ENCODE assay signal across 14 mouse cellular contexts in the genomic region with DNA sequence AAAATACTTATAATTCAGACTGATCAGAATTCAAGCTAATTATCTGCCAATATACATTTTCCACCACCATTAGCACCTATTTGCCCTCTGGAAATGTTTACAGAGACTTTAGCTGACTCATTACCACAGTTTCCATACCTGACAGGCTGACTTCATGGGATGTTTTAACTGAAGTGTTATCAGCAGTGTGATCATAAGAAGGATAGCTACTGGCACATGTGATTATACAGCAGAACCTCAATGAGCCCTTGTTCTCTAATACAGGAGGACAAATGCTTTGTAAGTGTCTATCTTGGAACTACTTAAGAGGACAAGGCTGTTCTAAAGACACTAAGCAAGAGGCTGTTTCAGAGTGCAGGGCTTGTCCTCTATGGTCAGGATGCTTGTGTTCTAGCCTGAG.
"Had no signal": no experiment of that assay in that cellular context is flagged by ENCODE, and none has a peak within 500 bp of the region (broad histone marks: within the 10 kb centered on the region; RNA-seq: fewer than 3 reads in every experiment).

No protein-coding gene starts in this region.

- H3K27ac ChIP-seq: kidney, postnatal 0 days; limb, embryonic 13.5 days; liver, embryonic 14.5 days; midbrain, embryonic 10.5 days; midbrain, embryonic 15.5 days; neural tube, embryonic 13.5 days; stomach, embryonic 15.5 days had no signal

- H3K4me1 ChIP-seq: stomach, embryonic 15.5 days had no signal

- DNase-seq: kidney, adult 8-10 months; kidney, postnatal 36 days; left cerebral cortex, postnatal 4 days; lung, adult 18-20 months; right cerebral cortex, postnatal 14 days; thymus, adult 2 months; thymus, postnatal 25 days had no signal

- H3K36me3 ChIP-seq: limb, embryonic 13.5 days; midbrain, embryonic 10.5 days; midbrain, embryonic 15.5 days; neural tube, embryonic 13.5 days; stomach, embryonic 15.5 days had no signal

- H3K4me3 ChIP-seq: limb, embryonic 13.5 days; midbrain, embryonic 10.5 days; midbrain, embryonic 15.5 days; neural tube, embryonic 13.5 days; stomach, embryonic 15.5 days had no signal

- H3K9ac ChIP-seq: limb, embryonic 13.5 days; liver, embryonic 14.5 days; midbrain, embryonic 15.5 days; neural tube, embryonic 13.5 days; stomach, embryonic 15.5 days had no signal

- H3K4me2 ChIP-seq: limb, embryonic 13.5 days; midbrain, embryonic 15.5 days; neural tube, embryonic 13.5 days; stomach, embryonic 15.5 days had no signal

- H3K27me3 ChIP-seq: limb, embryonic 13.5 days; midbrain, embryonic 15.5 days; neural tube, embryonic 13.5 days; stomach, embryonic 15.5 days had no signal

- H3K9me3 ChIP-seq: limb, embryonic 13.5 days; midbrain, embryonic 10.5 days; midbrain, embryonic 15.5 days; neural tube, embryonic 13.5 days; stomach, embryonic 15.5 days had no signal

- ATAC-seq: midbrain, embryonic 15.5 days had no signal
